In the genomic region with DNA sequence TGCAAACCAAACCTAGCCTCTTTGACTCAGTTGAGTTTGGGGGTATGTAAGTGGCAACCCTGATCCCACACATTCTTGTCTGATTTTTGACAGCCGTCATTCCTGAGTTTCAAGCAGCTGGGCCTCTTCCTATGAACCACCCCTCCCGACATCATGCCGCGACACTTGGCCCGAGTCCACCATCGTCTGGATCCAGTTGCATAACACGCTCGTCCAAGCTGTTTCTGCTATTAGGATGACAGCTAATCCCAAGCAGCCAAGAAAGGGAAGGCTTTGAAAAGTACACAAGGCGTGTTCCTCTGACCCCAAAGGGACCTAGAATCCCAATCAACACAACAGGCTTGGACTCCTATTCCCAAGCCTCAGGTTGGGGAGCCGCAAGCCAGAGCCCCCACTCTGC, we compare ENCODE assay signal across 10 mouse cellular contexts. TPM values are rescaled to one million over a fixed set of nuclear protein-coding genes. Genes with fewer than 3 reads are reported as not detected.
DNase-seq lines count a peak whose midpoint lies in the region; ATAC-seq and TF ChIP-seq lines count a peak whose summit lies in the region.
"Had no signal": no experiment of that assay in that cellular context is flagged by ENCODE, and none has a peak within 500 bp of the region (broad histone marks: within the 10 kb centered on the region; RNA-seq: fewer than 3 reads in every experiment).

No protein-coding gene starts in this region.

- no peaks in the 10 kb centered on the region for H3K9me3 ChIP-seq in hindbrain, postnatal 0 days (ENCODE audit: low read length)
- no peaks in the 10 kb centered on the region for H3K9me3 ChIP-seq in hindbrain, embryonic 12.5 days (replicated peaks)

- peak; percentile 62 for DNase-seq in hindbrain, postnatal 0 days (ENCODE audit: low spot score)
- DNase-seq in adipocyte (ENCODE audit: low spot score): peak; percentile 67
- peak; percentile 90 for DNase-seq in heart, adult 8-10 months (ENCODE audit: low spot score)
- peak; percentile 85 to 87 for DNase-seq in kidney, postnatal 4 days
- no peak for DNase-seq in thymus, adult 18-20 months
- DNase-seq in cerebellum, adult 9-11 months: no peak
- no peak for DNase-seq in cerebellum, adult 11 months

- WGBS in hindbrain, postnatal 0 days: 53% methylated on average over 10 of the region's 10 CpGs
- 84% methylated on average over 10 of the region's 10 CpGs for WGBS in hindbrain, embryonic 12.5 days

- TF ChIP-seq CTCF in hindbrain, postnatal 0 days (IDR thresholded peaks at IDR 0.05; ENCODE audit: low read depth): no peak

- H3K9ac ChIP-seq in hindbrain, postnatal 0 days (replicated peaks; ENCODE audit: low read length): no peak overlapping the region
- no peak overlapping the region for H3K9ac ChIP-seq in hindbrain, embryonic 12.5 days

- no peaks in the 10 kb centered on the region for H3K4me1 ChIP-seq in hindbrain, postnatal 0 days (ENCODE audit: insufficient read depth, low read length)
- peaks cover 11% of the 10 kb centered on the region; the same call in 1 of the 2 replicates for H3K4me1 ChIP-seq in hindbrain, embryonic 12.5 days

- H3K4me2 ChIP-seq in hindbrain, postnatal 0 days (ENCODE audit: low read depth, low read length): no peak overlapping the region
- no peak overlapping the region for H3K4me2 ChIP-seq in hindbrain, embryonic 12.5 days (replicated peaks)

- no peak overlapping the region for H3K27ac ChIP-seq in hindbrain, postnatal 0 days
- H3K27ac ChIP-seq in hindbrain, embryonic 12.5 days: no peak overlapping the region
- H3K27ac ChIP-seq: layer of hippocampus, adult 2 months had no signal

- no peak for ATAC-seq in hindbrain, postnatal 0 days
- ATAC-seq in hindbrain, embryonic 12.5 days (ENCODE audit: low FRiP score): no peak

- H3K36me3 ChIP-seq in hindbrain, postnatal 0 days (ENCODE audit: insufficient read depth, low read length): no peaks in the 10 kb centered on the region
- H3K36me3 ChIP-seq in hindbrain, embryonic 12.5 days: no peaks in the 10 kb centered on the region

- H3K4me3 ChIP-seq in hindbrain, postnatal 0 days (ENCODE audit: low read length): no peak overlapping the region
- no peak overlapping the region for H3K4me3 ChIP-seq in hindbrain, embryonic 12.5 days
- H3K4me3 ChIP-seq: layer of hippocampus, adult 2 months had no signal

- H3K27me3 ChIP-seq in hindbrain, postnatal 0 days (ENCODE audit: insufficient read depth, low read length): no peaks in the 10 kb centered on the region
- no peaks in the 10 kb centered on the region for H3K27me3 ChIP-seq in hindbrain, embryonic 12.5 days

RNA-seq across cellular contexts. Expression of a gene that starts 14.4 kb away (rescaled TPM):
- total RNA-seq in hindbrain, postnatal 0 days (2014; rRNA removed): 13.0 and 19.1 TPM in 2 replicates
- 8.7 and 9.7 TPM in 2 replicates for polyA plus RNA-seq in hindbrain, postnatal 0 days (2015; fragmentation: Nextera tagmentation; extraction: Ambion mirVana)
- 14.5 and 15.3 TPM in 2 replicates for polyA plus RNA-seq in hindbrain, embryonic 12.5 days (2016; fragmentation: Nextera tagmentation; extraction: Ambion mirVana)
- total RNA-seq in heart, adult 8-10 months (2022): 10 to 100 TPM; 13.6 to 18.9 (median 16.5) TPM

RNA-seq across cellular contexts. Expression of a gene that starts 34.8 kb away (rescaled TPM):
- total RNA-seq in hindbrain, postnatal 0 days (2014; rRNA removed): 2.3 and 5.1 TPM in 2 replicates
- 8.3 and 9.0 TPM in 2 replicates for polyA plus RNA-seq in hindbrain, postnatal 0 days (2015; fragmentation: Nextera tagmentation; extraction: Ambion mirVana)
- 6.6 and 7.9 TPM in 2 replicates for polyA plus RNA-seq in hindbrain, embryonic 12.5 days (2016; fragmentation: Nextera tagmentation; extraction: Ambion mirVana)
- total RNA-seq in heart, adult 8-10 months (2022): under 1 TPM in 1 of 4 experiments, not detected in 3; 0.28 TPM

RNA-seq across cellular contexts. Expression of a gene that starts 38.3 kb away (rescaled TPM):
- total RNA-seq in hindbrain, postnatal 0 days (2014; rRNA removed): not detected in 2 replicates
- polyA plus RNA-seq in hindbrain, postnatal 0 days (2015; fragmentation: Nextera tagmentation; extraction: Ambion mirVana): not detected in 2 replicates
- 0.32 TPM in 1 of 2 replicates, not detected in the other for polyA plus RNA-seq in hindbrain, embryonic 12.5 days (2016; fragmentation: Nextera tagmentation; extraction: Ambion mirVana)
- under 1 TPM in 2 of 4 experiments, not detected in 2; 0.32 to 0.44 TPM for total RNA-seq in heart, adult 8-10 months (2022)
- total RNA-seq: layer of hippocampus, adult 2 months had no signal
- polyA plus RNA-seq: neural tube, embryonic 14.5 days had no signal

RNA-seq across cellular contexts. Expression of a gene that starts 44.1 kb away (rescaled TPM):
- total RNA-seq in hindbrain, postnatal 0 days (2014; rRNA removed): 28.0 and 36.1 TPM in 2 replicates
- 61.5 and 68.7 TPM in 2 replicates for polyA plus RNA-seq in hindbrain, postnatal 0 days (2015; fragmentation: Nextera tagmentation; extraction: Ambion mirVana)
- 112 and 123 TPM in 2 replicates for polyA plus RNA-seq in hindbrain, embryonic 12.5 days (2016; fragmentation: Nextera tagmentation; extraction: Ambion mirVana)
- total RNA-seq in heart, adult 8-10 months (2022): 10 to 100 TPM; 42.4 to 49.4 (median 45.9) TPM

Comparison
In these comparisons a context has a peak if more than half of its experiments do, and no peak if none do; other contexts are left out.
1. DNase-seq: peak in hindbrain, postnatal 0 days (single experiment), adipocyte (single experiment), heart, adult 8-10 months (single experiment) and kidney, postnatal 4 days (2 of 2); none in thymus, adult 18-20 months (0 of 2), cerebellum, adult 9-11 months (single experiment) and cerebellum, adult 11 months (single experiment).